Mouse (Mus musculus) intestine, embryonic 15.5 days (tissue): ENCODE data around the gene Zswim5. TPM values are rescaled to one million over a fixed set of nuclear protein-coding genes. Genes with fewer than 3 reads are reported as not detected.
"Not testable (repeated sequence)": the region's sequence is repeated elsewhere in the genome, so short reads cannot be mapped to it uniquely, and the experiment has no call there.

ENCODE experiments used
- ATAC-seq: fragments of 200-750 bp; cut with Nextera tagmentation; 2 replicates; pipeline ENCODE4 v1.8.0; 2017; ENCODE audit warnings: moderate TSS enrichment, moderate library complexity
- H3K27ac ChIP-seq: fragments of 300-500 bp; sonication (generic); 2 replicates; pipeline ENCODE4 v1.5.1; 2015; ENCODE audit warnings: mild to moderate bottlenecking, inconsistent platforms
- H3K27me3 ChIP-seq: fragments of 300-500 bp; sonication (generic); replicated peaks from 2 replicates; pipeline ENCODE4 v1.6.1; 2015; ENCODE audit warnings: inconsistent platforms
- H3K36me3 ChIP-seq: fragments of 300-500 bp; sonication (generic); 2 replicates; pipeline ENCODE4 v1.6.1; 2015; ENCODE audit warnings: inconsistent platforms
- H3K4me1 ChIP-seq: fragments of 300-500 bp; sonication (generic); replicated peaks from 2 replicates; pipeline ENCODE4 v1.6.1; 2015; ENCODE audit warnings: inconsistent platforms
- H3K4me2 ChIP-seq: fragments of 300-500 bp; sonication (generic); replicated peaks from 2 replicates; pipeline ENCODE4 v1.6.1; 2015; ENCODE audit warnings: mild to moderate bottlenecking, inconsistent platforms
- H3K4me3 ChIP-seq: fragments of 300-500 bp; sonication (generic); replicated peaks from 2 replicates; pipeline ENCODE4 v1.5.1; 2015; ENCODE audit warnings: inconsistent platforms
- H3K9ac ChIP-seq: fragments of 300-500 bp; sonication (generic); 2 replicates; pipeline ENCODE4 v1.6.1; 2015; ENCODE audit warnings: inconsistent platforms
- H3K9me3 ChIP-seq: fragments of 300-500 bp; sonication (generic); 2 replicates; pipeline ENCODE4 v1.6.1; 2016; ENCODE audit warnings: inconsistent platforms
- WGBS: fragments of 180-500 bp; shearing (Covaris S2); methylation state at CpG from one replicate; pipeline ENCODE4 v1.1.7; 2015; 5-methylcytosine and 5-hydroxymethylcytosine counted together
- polyA plus RNA-seq: library from polyadenylated mRNA; unstranded; fragments of >200 nt; fragmentation: Nextera tagmentation; extraction: Ambion mirVana; gene quantifications from 2 replicates; pipeline ENCODE4 v1.2.1, GENCODE M21; 2015

Gene Zswim5
- polyA plus RNA-seq = 1.1 and 1.2 TPM in 2 replicates

- under 1% methylated on average over 100 of the region's 104 CpGs for WGBS
- Histone ChIP-seq H3K4me1 (0 out of 2 replicates have a peak, but pooled peaks cover 6% of the 10 kb centered on the region), H3K27ac (peak within 1 kb of the TSS; percentile 78), H3K9me3 (no peaks in the 10 kb centered on the region), H3K36me3 (no peaks in the 10 kb centered on the region), H3K4me2 (peak within 1 kb of the TSS; percentile 97), H3K27me3 (peaks cover 5% of the 10 kb centered on the region; the same call in 1 of the 2 replicates), H3K4me3 (peak within 1 kb of the TSS; percentile 94), H3K9ac (peak within 1 kb of the TSS; percentile 77)
- peak; percentile 95 for ATAC-seq
These were observed at the start of gene Zswim5 for GRCm38 (mm10) chr4:116876995-116877728. Gene Zswim5 (plus strand): TSS chr4:116877376.

GRCm38 (mm10) chr4:116827819-116828218, 49.4 kb upstream of the Zswim5 start:
- no peak overlapping the region for H3K4me2 ChIP-seq
- WGBS = 4% methylated on average over 4 of the region's 4 CpGs
- no peak overlapping the region for H3K4me3 ChIP-seq
- no peaks in the 10 kb centered on the region for H3K36me3 ChIP-seq
- ATAC-seq = peak; percentile 59
- H3K4me1 ChIP-seq = peaks cover 3% of the 10 kb centered on the region; the same call in 1 of the 2 replicates
- no peaks in the 10 kb centered on the region for H3K9me3 ChIP-seq
- H3K27ac ChIP-seq = no peak overlapping the region
- H3K9ac ChIP-seq = no peak overlapping the region
- no peaks in the 10 kb centered on the region for H3K27me3 ChIP-seq

GRCm38 (mm10) chr4:116829364-116830069, 47.7 kb upstream of the Zswim5 start:
- Histone ChIP-seq H3K9ac (no peak overlapping the region), H3K27ac (no peak overlapping the region), H3K9me3 (no peaks in the 10 kb centered on the region), H3K36me3 (no peaks in the 10 kb centered on the region), H3K27me3 (no peaks in the 10 kb centered on the region), H3K4me3 (no peak overlapping the region), H3K4me2 (no peak overlapping the region), H3K4me1 (peaks cover 3% of the 10 kb centered on the region; the same call in 1 of the 2 replicates)
- WGBS = 44% methylated on average over 6 of the region's 6 CpGs
- ATAC-seq = no peak

- Histone ChIP-seq H3K4me3 (no peak overlapping the region), H3K9me3 (no peaks in the 10 kb centered on the region), H3K27me3 (no peaks in the 10 kb centered on the region), H3K4me2 (no peak overlapping the region), H3K4me1 (peaks cover 3% of the 10 kb centered on the region; the same call in 1 of the 2 replicates), H3K27ac (no peak overlapping the region), H3K9ac (no peak overlapping the region), H3K36me3 (no peaks in the 10 kb centered on the region)
- WGBS = 23% methylated on average over 6 of the region's 6 CpGs
- ATAC-seq = no peak
These were observed 47.2 kb upstream of the Zswim5 start for GRCm38 (mm10) chr4:116830070-116830368.

- WGBS = 23% methylated on average over 2 of the region's 2 CpGs
- H3K9ac ChIP-seq = no peak overlapping the region
- H3K4me2 ChIP-seq = no peak overlapping the region
- H3K27ac ChIP-seq = no peak overlapping the region
- H3K27me3 ChIP-seq = no peaks in the 10 kb centered on the region
- H3K4me3 ChIP-seq = no peak overlapping the region
- no peaks in the 10 kb centered on the region for H3K36me3 ChIP-seq
- H3K4me1 ChIP-seq = no peaks in the 10 kb centered on the region
- ATAC-seq = peak; percentile 72
- no peaks in the 10 kb centered on the region for H3K9me3 ChIP-seq
These were observed 38.2 kb upstream of the Zswim5 start for GRCm38 (mm10) chr4:116838999-116839398.

- not testable (repeated sequence) for H3K4me1 ChIP-seq, H3K9ac ChIP-seq, H3K4me3 ChIP-seq, ATAC-seq, H3K9me3 ChIP-seq, H3K27me3 ChIP-seq, H3K36me3 ChIP-seq, H3K27ac ChIP-seq
- WGBS = 21% methylated on average over 23 of the region's 29 CpGs
- peak overlapping the region; percentile 42 for H3K4me2 ChIP-seq
These were observed 37.1 kb upstream of the Zswim5 start for GRCm38 (mm10) chr4:116840096-116840495.

- Histone ChIP-seq H3K27ac (no peak overlapping the region), H3K9ac (no peak overlapping the region), H3K9me3 (no peaks in the 10 kb centered on the region), H3K36me3 (no peaks in the 10 kb centered on the region), H3K4me1 (no peaks in the 10 kb centered on the region), H3K4me3 (no peak overlapping the region), H3K27me3 (no peaks in the 10 kb centered on the region), H3K4me2 (no peak overlapping the region)
- 79% methylated on average over 6 of the region's 6 CpGs for WGBS
- ATAC-seq = no peak
These were observed 36.3 kb upstream of the Zswim5 start for GRCm38 (mm10) chr4:116840841-116841240.

GRCm38 (mm10) chr4:116844324-116844723, 32.9 kb upstream of the Zswim5 start:
- Histone ChIP-seq H3K27ac (no peak overlapping the region), H3K9ac (no peak overlapping the region), H3K9me3 (no peaks in the 10 kb centered on the region), H3K4me1 (no peaks in the 10 kb centered on the region), H3K36me3 (no peaks in the 10 kb centered on the region), H3K4me2 (no peak overlapping the region), H3K27me3 (no peaks in the 10 kb centered on the region), H3K4me3 (no peak overlapping the region)
- 95% methylated on average over 3 of the region's 3 CpGs for WGBS
- no peak for ATAC-seq

GRCm38 (mm10) chr4:116849901-116850300, 27.3 kb upstream of the Zswim5 start:
- Histone ChIP-seq H3K27ac (no peak overlapping the region), H3K36me3 (no peaks in the 10 kb centered on the region), H3K27me3 (no peaks in the 10 kb centered on the region), H3K9me3 (no peaks in the 10 kb centered on the region), H3K9ac (no peak overlapping the region), H3K4me2 (no peak overlapping the region), H3K4me1 (no peaks in the 10 kb centered on the region), H3K4me3 (no peak overlapping the region)
- WGBS = 77% methylated on average over 3 of the region's 3 CpGs
- no peak for ATAC-seq

- Histone ChIP-seq H3K4me1 (no peaks in the 10 kb centered on the region), H3K9me3 (no peaks in the 10 kb centered on the region), H3K36me3 (no peaks in the 10 kb centered on the region), H3K4me3 (no peak overlapping the region), H3K27me3 (no peaks in the 10 kb centered on the region), H3K4me2 (no peak overlapping the region), H3K27ac (no peak overlapping the region), H3K9ac (no peak overlapping the region)
- ATAC-seq = no peak
- WGBS = 24% methylated on average over 2 of the region's 2 CpGs
These were observed 22.9 kb upstream of the Zswim5 start for GRCm38 (mm10) chr4:116854286-116854685.

GRCm38 (mm10) chr4:116857203-116857602, 20.0 kb upstream of the Zswim5 start:
- Histone ChIP-seq H3K4me1 (no peaks in the 10 kb centered on the region), H3K9ac (no peak overlapping the region), H3K4me2 (no peak overlapping the region), H3K27me3 (no peaks in the 10 kb centered on the region), H3K36me3 (no peaks in the 10 kb centered on the region), H3K4me3 (no peak overlapping the region), H3K27ac (no peak overlapping the region), H3K9me3 (no peaks in the 10 kb centered on the region)
- 90% methylated on average over 10 of the region's 10 CpGs for WGBS
- no peak for ATAC-seq

- no peaks in the 10 kb centered on the region for H3K9me3 ChIP-seq
- no peak overlapping the region for H3K27ac ChIP-seq
- H3K36me3 ChIP-seq = no peaks in the 10 kb centered on the region
- H3K9ac ChIP-seq = no peak overlapping the region
- no peak overlapping the region for H3K4me2 ChIP-seq
- H3K27me3 ChIP-seq = no peaks in the 10 kb centered on the region
- H3K4me1 ChIP-seq = no peaks in the 10 kb centered on the region
- WGBS = 53% methylated on average over 5 of the region's 5 CpGs
- ATAC-seq = peak; percentile 62
- no peak overlapping the region for H3K4me3 ChIP-seq
These were observed 17.5 kb upstream of the Zswim5 start for GRCm38 (mm10) chr4:116859711-116860110.

GRCm38 (mm10) chr4:116862023-116862422, 15.2 kb upstream of the Zswim5 start:
- ATAC-seq = no peak

More at GRCm38 (mm10) chr4:116862023-116862422, 15.2 kb upstream of the Zswim5 start:
- Histone ChIP-seq H3K27ac (no peak overlapping the region), H3K36me3 (no peaks in the 10 kb centered on the region), H3K27me3 (no peaks in the 10 kb centered on the region), H3K9me3 (no peaks in the 10 kb centered on the region), H3K4me1 (no peaks in the 10 kb centered on the region), H3K9ac (no peak overlapping the region), H3K4me2 (no peak overlapping the region), H3K4me3 (no peak overlapping the region)
- WGBS = 59% methylated on average over 8 of the region's 8 CpGs
